Mouse (Mus musculus) megakaryocyte, embryonic 14.5 days (primary cell): Measurements from ENCODE around the gene Cnnm1.

Source experiments
- FLI1 ChIP-seq: IDR thresholded peaks from 2 replicates; pipeline ENCODE4 v1.6.1; 2012; ENCODE audit warnings: low read length, inconsistent platforms, mixed read lengths
- GATA1 ChIP-seq: IDR thresholded peaks from 3 replicates; pipeline ENCODE4 v1.6.1; 2012; ENCODE audit warnings: mixed read lengths, low read length, inconsistent platforms, borderline replicate concordance

- TF ChIP-seq GATA1 = no peak
- no peak for TF ChIP-seq FLI1
Observed at GRCm38 (mm10) chr19:43451563-43451962, 11.3 kb downstream of the Cnnm1 start.
